Mouse (Mus musculus) myocyte (in vitro differentiated cells): ENCODE data around the gene Spocd1. TPM values are rescaled to one million over a fixed set of nuclear protein-coding genes. Genes with fewer than 3 reads are reported as not detected.

Source experiments
- H3K27me3 ChIP-seq: one replicate; pipeline ENCODE4 v1.6.1; 2011; ENCODE audit not compliant: control insufficient read depth, insufficient read depth, insufficient read length
- H3K36me3 ChIP-seq: one replicate; pipeline ENCODE4 v1.6.1; 2011; ENCODE audit not compliant: control insufficient read depth, insufficient read depth
- H3K4me2 ChIP-seq: one replicate; pipeline ENCODE4 v1.6.1; 2011; ENCODE audit warnings: low read depth, control low read depth
- H3K4me3 ChIP-seq: one replicate; pipeline ENCODE4 v1.5.1; 2011; ENCODE audit warnings: mild to moderate bottlenecking, control low read depth, moderate library complexity
- H3K79me2 ChIP-seq: one replicate; pipeline ENCODE4 v1.6.1; 2011; ENCODE audit not compliant: control insufficient read depth, insufficient read depth
- H3ac ChIP-seq: one replicate; pipeline ENCODE4 v1.6.1; 2011; ENCODE audit not compliant: control insufficient read depth, insufficient read length
- CEBPB ChIP-seq: IDR thresholded peaks from 2 replicates; pipeline ENCODE4 v1.6.1; 2011; ENCODE audit warnings: mild to moderate bottlenecking, moderate library complexity; ENCODE audit not compliant: poor library complexity, insufficient read depth, severe bottlenecking
- E2F4 ChIP-seq: IDR thresholded peaks from one replicate; pipeline ENCODE4 v1.6.1; 2011; ENCODE audit warnings: mild to moderate bottlenecking, control low read depth, moderate library complexity; ENCODE audit not compliant: insufficient read depth
- MAX ChIP-seq: IDR thresholded peaks from one replicate; pipeline ENCODE4 v1.6.1; 2011; ENCODE audit warnings: low read depth, mild to moderate bottlenecking, control low read depth
- MYOD1 ChIP-seq, 3 experiments: IDR thresholded peaks; one replicate each; pipeline ENCODE4 v1.6.1; 2011; ENCODE audit warnings: control low read depth in 2 of 3, low read depth in 2 of 3, mild to moderate bottlenecking in 2 of 3, moderate library complexity in 1 of 3; ENCODE audit not compliant: insufficient read length in 2 of 3, control insufficient read depth in 1 of 3
- MYOG ChIP-seq, 3 experiments: IDR thresholded peaks; one replicate each; pipeline ENCODE4 v1.6.1; 2011; ENCODE audit warnings: control low read depth in 2 of 3, low read depth in 2 of 3, mild to moderate bottlenecking in 2 of 3; ENCODE audit not compliant: insufficient read length in 2 of 3, control insufficient read depth in 1 of 3, insufficient read depth in 1 of 3
- POLR2A ChIP-seq: IDR thresholded peaks from one replicate; pipeline ENCODE4 v1.6.1; 2011; ENCODE audit warnings: low read depth, mild to moderate bottlenecking, control low read depth, moderate library complexity; ENCODE audit not compliant: insufficient read length
- POLR2AphosphoS2 ChIP-seq: IDR thresholded peaks from one replicate; pipeline ENCODE4 v1.6.1; 2011; ENCODE audit warnings: low read depth, control low read depth; ENCODE audit not compliant: insufficient read length
- REST ChIP-seq: IDR thresholded peaks from one replicate; pipeline ENCODE4 v1.6.1; 2011; ENCODE audit warnings: mild to moderate bottlenecking, control low read depth, moderate library complexity; ENCODE audit not compliant: insufficient read depth, insufficient read length
- SRF ChIP-seq: IDR thresholded peaks from one replicate; pipeline ENCODE4 v1.6.1; 2011; ENCODE audit warnings: low read depth; ENCODE audit not compliant: control insufficient read depth, insufficient read length
- TCF12 ChIP-seq: IDR thresholded peaks from one replicate; pipeline ENCODE4 v1.6.1; 2011; ENCODE audit warnings: mild to moderate bottlenecking, control low read depth; ENCODE audit not compliant: poor library complexity, insufficient read depth, severe bottlenecking
- TCF3 ChIP-seq: IDR thresholded peaks from one replicate; pipeline ENCODE4 v1.6.1; 2011; ENCODE audit warnings: low read depth, control low read depth; ENCODE audit not compliant: insufficient read length
- USF1 ChIP-seq: IDR thresholded peaks from one replicate; pipeline ENCODE4 v1.6.1; 2011; ENCODE audit warnings: low read depth, mild to moderate bottlenecking, control low read depth, moderate library complexity
- polyA plus RNA-seq: library from polyadenylated mRNA; unstranded; fragments of >200 nt; fragmentation: generic; extraction: Trizol; gene quantifications from one replicate; pipeline ENCODE4 v1.2.1, GENCODE M21; 2012; ENCODE audit warnings: missing spikeins

The Spocd1 gene
- polyA plus RNA-seq, 1 experiment: not detected

DNA sequence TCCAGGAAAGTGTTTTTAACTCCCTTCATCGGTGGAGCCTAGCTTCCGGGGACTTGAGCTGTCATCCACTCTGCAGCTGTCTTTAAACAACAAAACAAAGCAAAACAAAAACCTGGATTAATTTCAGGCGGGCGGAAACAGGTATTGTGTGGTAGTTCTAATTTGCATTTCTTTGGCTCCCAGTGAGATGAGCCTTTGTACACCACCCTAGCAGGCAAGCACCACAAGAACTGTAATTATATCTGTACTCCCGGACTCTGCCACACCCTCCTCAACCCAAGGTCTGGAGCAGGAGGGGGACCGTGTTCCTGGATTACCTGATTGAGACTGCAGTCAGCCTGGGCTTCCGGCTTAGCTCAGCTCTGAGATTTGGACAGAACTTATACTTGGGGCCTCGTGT is 41.1 kb downstream of the Spocd1 start:
- Histone ChIP-seq H3K79me2 (no peaks in the 10 kb centered on the region), H3K4me2 (no peak overlapping the region), H3K27me3 (peaks cover 57% of the 10 kb centered on the region), H3K4me3 (no peak overlapping the region), H3K36me3 (no peaks in the 10 kb centered on the region), H3ac (no peak overlapping the region)
- no peak for TF ChIP-seq MAX
- TF ChIP-seq TCF3: no peak
- no peak for TF ChIP-seq TCF12
- TF ChIP-seq MYOG (IDR thresholded peaks at IDR 0.05; ENCODE audit: control insufficient read depth in 1 of 3, insufficient read depth in 1 of 3, insufficient read length in 2 of 3, low read depth in 2 of 3): no peak
- no peak for TF ChIP-seq POLR2AphosphoS2
- TF ChIP-seq USF1: no peak
- no peak for TF ChIP-seq REST
- no peak for TF ChIP-seq MYOD1 (IDR thresholded peaks at IDR 0.05; ENCODE audit: control insufficient read depth in 1 of 3, insufficient read length in 2 of 3, low read depth in 2 of 3)
- no peak for TF ChIP-seq E2F4

DNA sequence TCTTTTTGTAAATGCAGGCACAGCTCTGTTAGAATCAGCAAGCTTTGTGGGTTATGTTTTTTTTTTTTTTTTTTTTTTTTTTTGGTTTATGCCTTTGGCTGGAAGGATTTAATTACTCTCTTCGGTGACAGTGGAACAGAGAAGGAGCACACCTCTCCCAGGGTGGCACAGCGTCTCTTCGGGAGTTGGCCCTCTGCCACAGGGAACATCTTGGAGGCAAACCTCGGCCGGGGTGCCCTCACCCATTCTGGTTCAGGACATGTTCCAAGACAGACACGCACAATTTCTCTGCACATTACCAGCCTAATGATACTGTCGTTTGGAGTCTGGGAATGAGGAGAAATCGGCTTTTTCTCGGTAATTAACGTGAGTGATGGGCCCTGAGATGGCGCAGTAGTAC is 41.8 kb downstream of the Spocd1 start:
- TF ChIP-seq E2F4 (no peak), POLR2A (no peak), SRF (no peak), TCF12 (no peak), MYOG (IDR thresholded peaks at IDR 0.05; ENCODE audit: control insufficient read depth in 1 of 3, insufficient read depth in 1 of 3, insufficient read length in 2 of 3, low read depth in 2 of 3) (no peak), POLR2AphosphoS2 (no peak), REST (no peak), CEBPB (no peak), MAX (no peak), TCF3 (no peak), USF1 (no peak), MYOD1 (IDR thresholded peaks at IDR 0.05; ENCODE audit: control insufficient read depth in 1 of 3, insufficient read length in 2 of 3, low read depth in 2 of 3) (no peak)
- no peaks in the 10 kb centered on the region for H3K36me3 ChIP-seq
- no peaks in the 10 kb centered on the region for H3K79me2 ChIP-seq
- no peak overlapping the region for H3K4me3 ChIP-seq
- no peak overlapping the region for H3K4me2 ChIP-seq
- peaks cover 57% of the 10 kb centered on the region for H3K27me3 ChIP-seq
- H3ac ChIP-seq: no peak overlapping the region

DNA sequence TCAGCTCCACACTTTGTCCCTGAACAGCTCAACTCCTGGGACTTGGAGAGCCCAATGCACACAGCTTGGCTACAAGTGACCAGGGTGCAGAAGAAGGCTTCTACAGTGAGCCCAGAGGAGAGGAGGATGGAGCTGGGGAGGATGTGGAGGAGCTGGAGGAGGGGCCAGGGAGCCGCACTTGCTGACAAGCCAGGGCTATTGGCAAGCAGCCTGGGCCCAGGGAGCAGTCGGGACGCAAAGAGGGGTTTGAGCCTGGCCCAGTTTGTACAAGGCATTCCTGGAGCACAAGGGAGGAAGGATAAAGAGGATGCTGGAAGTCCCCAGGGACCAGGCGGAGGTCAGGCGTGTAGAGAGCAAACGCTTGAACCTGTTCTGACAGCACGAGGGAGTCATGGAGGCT is 42.9 kb downstream of the Spocd1 start:
- no peak for TF ChIP-seq TCF3
- TF ChIP-seq MYOD1 (IDR thresholded peaks at IDR 0.05; ENCODE audit: control insufficient read depth in 1 of 3, insufficient read length in 2 of 3, low read depth in 2 of 3): no peak
- TF ChIP-seq MYOG (IDR thresholded peaks at IDR 0.05; ENCODE audit: control insufficient read depth in 1 of 3, insufficient read depth in 1 of 3, insufficient read length in 2 of 3, low read depth in 2 of 3): no peak
- no peak for TF ChIP-seq TCF12
- TF ChIP-seq POLR2AphosphoS2: no peak
- TF ChIP-seq E2F4: no peak
- TF ChIP-seq USF1: no peak
- no peak for TF ChIP-seq MAX
- no peak for TF ChIP-seq POLR2A
- no peak for TF ChIP-seq REST
- TF ChIP-seq SRF: no peak
- no peak for TF ChIP-seq CEBPB
- Histone ChIP-seq H3K4me2 (no peak overlapping the region), H3K36me3 (no peaks in the 10 kb centered on the region), H3K27me3 (peaks cover 66% of the 10 kb centered on the region), H3K79me2 (no peaks in the 10 kb centered on the region), H3K4me3 (no peak overlapping the region), H3ac (no peak overlapping the region)

DNA sequence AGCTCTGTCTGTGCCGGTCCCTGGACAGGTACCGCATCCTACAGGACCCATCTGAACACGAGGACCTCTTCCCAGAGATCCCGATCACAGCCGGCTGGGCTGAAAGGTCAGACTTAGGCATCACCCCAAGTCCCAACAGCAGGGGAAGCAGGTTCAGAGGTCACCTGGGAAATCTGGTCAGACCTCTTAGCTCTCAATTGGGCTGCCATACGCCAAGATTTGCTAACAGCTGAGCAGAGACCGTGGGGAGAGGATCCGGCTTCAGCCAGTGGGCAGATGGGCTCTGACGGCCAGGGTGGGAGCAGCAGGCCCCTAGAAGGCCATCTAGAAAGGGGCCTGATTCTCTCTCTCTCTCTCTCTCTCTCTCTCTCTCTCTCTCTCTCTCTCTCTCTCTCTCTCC is 45.2 kb downstream of the Spocd1 start:
- no peak overlapping the region for H3K4me3 ChIP-seq
- no peak overlapping the region for H3K4me2 ChIP-seq
- no peaks in the 10 kb centered on the region for H3K79me2 ChIP-seq
- peaks cover 78% of the 10 kb centered on the region for H3K27me3 ChIP-seq
- H3K36me3 ChIP-seq: no peaks in the 10 kb centered on the region
- TF ChIP-seq MYOD1 (IDR thresholded peaks at IDR 0.05; ENCODE audit: control insufficient read depth in 1 of 3, insufficient read length in 2 of 3, low read depth in 2 of 3) (no peak), POLR2AphosphoS2 (no peak), SRF (no peak), TCF3 (no peak), REST (no peak), TCF12 (no peak), POLR2A (no peak), MYOG (IDR thresholded peaks at IDR 0.05; ENCODE audit: control insufficient read depth in 1 of 3, insufficient read depth in 1 of 3, insufficient read length in 2 of 3, low read depth in 2 of 3) (no peak)
- H3ac ChIP-seq: no peak overlapping the region

DNA sequence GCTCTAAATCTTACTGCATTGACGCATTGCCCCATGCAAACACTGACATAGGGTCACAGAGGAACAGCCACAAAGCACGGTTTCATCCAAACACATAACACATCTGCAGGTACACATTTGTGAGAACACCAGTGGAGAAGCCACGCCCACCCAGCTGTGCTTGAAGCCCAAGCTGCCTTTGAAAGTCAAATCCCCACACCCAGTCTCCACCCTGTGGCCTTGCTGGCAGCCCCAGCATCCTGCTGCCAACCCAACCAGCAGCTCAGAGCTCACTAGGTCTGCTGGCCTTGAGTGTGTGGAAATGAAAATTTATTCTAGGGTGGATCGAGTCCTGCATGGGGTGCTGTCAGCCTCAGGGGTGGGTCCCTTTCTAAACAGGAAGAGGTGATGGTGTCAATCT is 48.2 kb downstream of the Spocd1 start:
- Histone ChIP-seq H3K36me3 (no peaks in the 10 kb centered on the region), H3K4me2 (no peak overlapping the region), H3K79me2 (no peaks in the 10 kb centered on the region), H3K27me3 (peaks cover 83% of the 10 kb centered on the region), H3K4me3 (no peak overlapping the region), H3ac (no peak overlapping the region)
- TF ChIP-seq MAX: no peak
- no peak for TF ChIP-seq MYOD1 (IDR thresholded peaks at IDR 0.05; ENCODE audit: control insufficient read depth in 1 of 3, insufficient read length in 2 of 3, low read depth in 2 of 3)
- TF ChIP-seq MYOG (IDR thresholded peaks at IDR 0.05; ENCODE audit: control insufficient read depth in 1 of 3, insufficient read depth in 1 of 3, insufficient read length in 2 of 3, low read depth in 2 of 3): no peak
